Mouse (Mus musculus): ENCODE data around the gene Fxyd3. TPM values are rescaled to one million over a fixed set of nuclear protein-coding genes. Genes with fewer than 3 reads are reported as not detected.

Fxyd3 gene
- polyA plus RNA-seq, 1 experiment, result not detected

GRCm38 (mm10) chr7:31050921-31051320, 25.6 kb downstream of the Fxyd3 start:
- no peak overlapping the region for H3K27ac ChIP-seq (ENCODE audit: insufficient read depth, low read depth, low read length)

DNA sequence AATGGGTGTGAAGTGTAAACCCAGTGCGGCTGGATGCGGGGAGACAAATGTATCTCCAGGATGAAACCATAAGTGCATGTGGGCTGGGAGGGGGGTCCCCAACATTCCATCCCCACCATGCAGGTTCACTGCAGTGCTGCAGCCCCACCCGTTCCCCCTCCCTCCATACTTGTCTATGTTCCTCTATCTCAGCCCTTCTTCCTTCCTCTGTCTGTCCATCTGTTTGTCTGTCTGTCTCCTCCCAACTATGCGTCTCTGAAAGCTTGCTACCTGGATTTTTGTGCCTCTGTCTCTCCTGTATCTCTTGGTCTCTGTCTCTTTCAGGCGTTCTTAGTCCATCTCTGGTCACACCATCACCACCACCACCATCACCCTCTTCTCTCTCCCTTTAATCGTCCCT, 26.0 kb downstream of the Fxyd3 start:
- TF ChIP-seq POLR2A (IDR thresholded peaks at IDR 0.05; ENCODE audit: insufficient read depth, low read depth, low read length) (no peak), CTCF (IDR thresholded peaks at IDR 0.05; ENCODE audit: insufficient read depth, low read depth, low read length) (no peak)
- no peak overlapping the region for H3K27ac ChIP-seq (ENCODE audit: insufficient read depth, low read depth, low read length)
- peak overlapping the region; percentile 33; the same call in 1 of the 2 replicates for H3K4me3 ChIP-seq (ENCODE audit: insufficient read depth, low read depth, low read length)
- WGBS, result 14% methylated on average over 6 of the region's 6 CpGs
- peaks cover 37% of the 10 kb centered on the region for H3K4me1 ChIP-seq (ENCODE audit: control insufficient read depth, insufficient read depth, low read length)

More at GRCm38 (mm10) chr7:31050921-31051320, 25.6 kb downstream of the Fxyd3 start:
- peaks cover 37% of the 10 kb centered on the region for H3K4me1 ChIP-seq (ENCODE audit: control insufficient read depth, insufficient read depth, low read length)
- H3K4me3 ChIP-seq (ENCODE audit: insufficient read depth, low read depth, low read length), result peak overlapping the region; percentile 30
- TF ChIP-seq POLR2A (IDR thresholded peaks at IDR 0.05; ENCODE audit: insufficient read depth, low read depth, low read length) (no peak), CTCF (IDR thresholded peaks at IDR 0.05; ENCODE audit: insufficient read depth, low read depth, low read length) (no peak)
- 1% methylated on average over 9 of the region's 9 CpGs for WGBS

DNA sequence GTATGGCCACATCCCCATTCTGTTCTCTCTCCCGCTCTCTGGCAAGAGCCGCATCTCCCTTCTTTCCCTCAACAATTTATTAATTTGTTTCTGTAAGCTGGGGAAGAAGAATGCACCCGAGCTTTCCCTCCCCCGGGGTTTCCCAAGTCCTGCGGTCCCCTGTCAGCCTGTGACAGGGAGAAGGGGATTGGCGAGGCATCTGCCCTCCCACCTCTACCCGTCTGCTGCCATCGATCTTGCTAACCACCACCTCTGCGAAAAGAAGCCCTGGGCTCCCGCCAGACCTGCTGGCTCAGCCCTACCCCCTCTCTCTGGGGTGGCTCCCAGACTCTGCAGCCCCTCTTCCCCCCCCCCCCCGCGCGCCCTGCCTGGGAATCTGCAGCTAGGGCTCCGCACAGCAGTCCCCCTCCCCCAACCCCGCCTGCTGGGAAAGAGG, 26.6 kb downstream of the Fxyd3 start:
- Histone ChIP-seq H3K4me3 (ENCODE audit: insufficient read depth, low read depth, low read length) (peak overlapping the region; percentile 33), H3K4me1 (ENCODE audit: control insufficient read depth, insufficient read depth, low read length) (peaks cover 37% of the 10 kb centered on the region), H3K27ac (ENCODE audit: insufficient read depth, low read depth, low read length) (no peak overlapping the region)
- TF ChIP-seq CTCF (IDR thresholded peaks at IDR 0.05; ENCODE audit: insufficient read depth, low read depth, low read length) (no peak), POLR2A (IDR thresholded peaks at IDR 0.05; ENCODE audit: insufficient read depth, low read depth, low read length) (no peak)
- WGBS, result 4% methylated on average over 15 of the region's 15 CpGs

DNA sequence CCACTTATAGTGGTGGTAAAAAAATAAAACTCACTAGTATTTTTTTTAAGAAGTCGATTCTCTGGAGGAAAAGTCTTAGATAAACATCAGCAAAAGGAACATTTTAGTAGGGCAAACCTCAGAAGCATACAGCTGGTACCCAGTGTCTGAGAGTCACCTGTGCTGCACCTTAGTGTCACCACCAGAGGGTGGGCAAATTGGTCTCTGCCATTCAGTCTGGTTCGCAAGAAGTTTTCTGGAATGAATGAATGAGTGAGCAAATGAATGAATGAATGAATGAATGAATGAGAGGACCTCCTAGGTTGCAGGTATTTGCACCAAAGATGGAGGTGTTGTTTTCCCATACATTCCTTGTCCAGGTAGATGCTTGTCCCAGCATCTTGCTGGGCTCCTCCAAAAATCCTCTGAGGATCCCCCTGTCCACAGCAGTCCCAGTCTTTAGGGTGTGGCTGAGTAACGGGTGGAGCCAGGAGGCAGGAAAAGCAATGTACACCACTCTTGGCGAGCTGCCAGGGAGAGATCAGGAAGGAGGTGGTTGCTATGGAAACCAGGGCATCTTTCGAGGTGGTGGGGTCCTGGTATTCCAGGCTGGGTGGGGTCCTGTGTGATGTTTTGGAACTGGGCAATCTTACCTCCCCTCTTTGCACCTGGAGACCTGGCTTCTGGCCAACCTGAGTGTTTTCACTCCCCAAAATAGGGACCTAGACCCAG, 27.2 kb downstream of the Fxyd3 start:
- Histone ChIP-seq H3K4me3 (ENCODE audit: insufficient read depth, low read depth, low read length) (peak overlapping the region; percentile 33), H3K27ac (ENCODE audit: insufficient read depth, low read depth, low read length) (no peak overlapping the region), H3K4me1 (ENCODE audit: control insufficient read depth, insufficient read depth, low read length) (peaks cover 37% of the 10 kb centered on the region)
- 18% methylated on average over 5 of the region's 5 CpGs for WGBS
- TF ChIP-seq CTCF (IDR thresholded peaks at IDR 0.05; ENCODE audit: insufficient read depth, low read depth, low read length), result no peak
- no peak for TF ChIP-seq POLR2A (IDR thresholded peaks at IDR 0.05; ENCODE audit: insufficient read depth, low read depth, low read length)

GRCm38 (mm10) chr7:31042431-31042910, 34.0 kb downstream of the Fxyd3 start, which contains the start of gene Fxyd5:
Gene Fxyd5, minus strand, starts transcription at chr7:31042481.
- H3K4me3 ChIP-seq (ENCODE audit: insufficient read depth, low read depth, low read length), result peak within 1 kb of the TSS; percentile 22
- no peak within 1 kb of the TSS for H3K27ac ChIP-seq (ENCODE audit: insufficient read depth, low read depth, low read length)
- peaks cover 8% of the 10 kb centered on the region for H3K4me1 ChIP-seq (ENCODE audit: control insufficient read depth, insufficient read depth, low read length)
- no peak for TF ChIP-seq POLR2A (IDR thresholded peaks at IDR 0.05; ENCODE audit: insufficient read depth, low read depth, low read length)
- no peak for TF ChIP-seq CTCF (IDR thresholded peaks at IDR 0.05; ENCODE audit: insufficient read depth, low read depth, low read length)
- 56% methylated on average over 10 of the region's 10 CpGs for WGBS

DNA sequence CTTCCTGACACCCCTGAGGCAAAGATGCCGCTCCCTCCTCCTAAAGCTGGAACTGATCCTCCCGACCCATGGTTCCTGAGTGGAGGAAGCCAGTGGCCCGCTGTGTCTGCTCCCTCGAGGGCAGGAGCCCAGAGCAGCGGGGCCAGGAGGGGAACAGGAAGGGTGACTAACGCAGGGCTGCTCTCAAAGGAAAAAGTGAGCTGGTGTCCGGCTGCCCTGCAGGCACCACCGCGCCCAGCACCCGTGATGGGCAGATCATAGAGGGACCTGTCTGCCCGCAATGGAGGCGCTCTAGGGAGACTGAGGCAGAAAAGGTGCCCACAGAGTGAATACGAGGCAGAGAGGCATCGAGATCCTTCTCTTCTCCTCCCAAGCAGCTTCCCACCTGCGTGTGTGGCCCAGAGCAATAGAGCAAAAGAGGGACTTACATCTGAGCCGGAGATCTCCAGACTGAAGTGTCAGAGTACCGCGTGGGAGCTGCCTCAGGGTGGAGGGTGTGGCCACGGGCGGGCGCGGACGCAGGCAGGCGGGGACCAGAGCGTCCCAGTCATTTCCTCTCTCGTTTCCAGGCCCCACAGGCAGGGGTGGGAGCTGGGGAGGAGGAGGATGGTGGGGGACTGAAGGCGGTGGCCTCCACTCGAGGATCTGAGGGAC, 34.7 kb downstream of the Fxyd3 start:
- 14% methylated on average over 28 of the region's 28 CpGs for WGBS
- Histone ChIP-seq H3K27ac (ENCODE audit: insufficient read depth, low read depth, low read length) (no peak overlapping the region), H3K4me1 (ENCODE audit: control insufficient read depth, insufficient read depth, low read length) (peaks cover 8% of the 10 kb centered on the region), H3K4me3 (ENCODE audit: insufficient read depth, low read depth, low read length) (peak overlapping the region; percentile 22)
- TF ChIP-seq CTCF (IDR thresholded peaks at IDR 0.05; ENCODE audit: insufficient read depth, low read depth, low read length) (no peak), POLR2A (IDR thresholded peaks at IDR 0.05; ENCODE audit: insufficient read depth, low read depth, low read length) (no peak)

DNA sequence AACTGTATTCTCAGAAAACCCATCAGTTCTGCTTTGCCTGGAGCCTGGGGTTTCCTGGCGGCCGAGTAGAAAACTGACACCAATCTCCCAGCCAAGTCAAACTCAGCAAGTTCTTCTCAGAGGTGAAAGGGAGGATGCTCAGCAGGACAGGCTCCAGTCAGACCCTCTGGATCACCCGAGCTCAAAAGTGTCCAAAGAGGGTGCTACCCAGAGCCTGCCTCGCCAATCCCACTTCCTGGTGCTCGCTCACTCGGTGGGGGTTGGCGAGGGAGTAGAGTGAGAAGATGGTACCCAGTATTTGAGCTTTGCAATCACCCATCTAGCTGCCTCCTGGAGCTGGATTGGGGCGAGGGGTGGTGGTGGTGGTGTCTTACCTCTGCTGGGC, 35.5 kb downstream of the Fxyd3 start:
- 52% methylated on average over 8 of the region's 8 CpGs for WGBS
- TF ChIP-seq POLR2A (IDR thresholded peaks at IDR 0.05; ENCODE audit: insufficient read depth, low read depth, low read length), result no peak
- no peak for TF ChIP-seq CTCF (IDR thresholded peaks at IDR 0.05; ENCODE audit: insufficient read depth, low read depth, low read length)
- H3K4me1 ChIP-seq (ENCODE audit: control insufficient read depth, insufficient read depth, low read length), result peaks cover 8% of the 10 kb centered on the region
- no peak overlapping the region for H3K27ac ChIP-seq (ENCODE audit: insufficient read depth, low read depth, low read length)
- H3K4me3 ChIP-seq (ENCODE audit: insufficient read depth, low read depth, low read length), result no peak overlapping the region

DNA sequence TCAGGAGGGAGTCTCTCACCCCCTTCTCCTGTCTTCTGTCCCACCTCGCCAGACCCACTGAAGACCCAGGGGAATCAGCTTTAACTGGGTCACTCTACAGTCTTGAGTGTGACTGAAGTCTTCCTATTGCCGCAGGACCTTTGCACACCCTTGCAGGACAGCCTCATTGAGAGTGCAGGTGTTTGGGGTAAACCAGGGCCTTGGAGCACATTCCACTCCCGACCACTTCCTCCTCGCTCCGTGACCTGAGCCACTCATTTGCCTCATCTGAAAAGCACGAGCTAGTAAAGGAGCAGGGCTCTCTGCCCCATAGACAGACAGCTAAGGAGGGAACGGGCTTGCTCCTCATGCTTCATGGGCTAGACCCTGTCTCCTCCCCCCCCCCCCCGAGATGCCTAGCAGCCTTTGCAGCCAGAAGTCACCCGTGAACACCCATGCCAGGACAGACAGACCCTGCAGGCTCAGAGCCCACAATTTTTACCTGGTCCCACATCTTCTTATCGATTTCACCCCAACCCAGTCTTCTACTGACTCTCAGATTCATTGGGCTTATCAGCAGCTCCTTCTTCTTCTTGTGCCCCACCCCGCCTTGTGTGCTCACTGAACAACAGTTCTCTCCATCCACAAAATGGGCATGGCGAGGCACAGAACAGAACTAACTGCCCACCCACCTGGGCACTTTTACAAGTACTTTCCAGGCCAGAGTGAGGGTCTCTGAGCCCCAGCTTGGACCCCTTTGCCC, 36.1 kb downstream of the Fxyd3 start:
- H3K27ac ChIP-seq (ENCODE audit: insufficient read depth, low read depth, low read length), result no peak overlapping the region
- WGBS, result 84% methylated on average over 12 of the region's 12 CpGs
- peaks cover 8% of the 10 kb centered on the region for H3K4me1 ChIP-seq (ENCODE audit: control insufficient read depth, insufficient read depth, low read length)
- no peak for TF ChIP-seq CTCF (IDR thresholded peaks at IDR 0.05; ENCODE audit: insufficient read depth, low read depth, low read length)
- TF ChIP-seq POLR2A (IDR thresholded peaks at IDR 0.05; ENCODE audit: insufficient read depth, low read depth, low read length), result no peak
- no peak overlapping the region for H3K4me3 ChIP-seq (ENCODE audit: insufficient read depth, low read depth, low read length)

Data from olfactory bulb, adult 2 months (tissue).